Mouse (Mus musculus) c-Kit-positive CD71-positive TER-119-positive erythroid progenitor cells, embryonic 14.5 days (primary cell): ENCODE data around the gene Atp5g1.
"Not testable (repeated sequence)": the region's sequence is repeated elsewhere in the genome, so short reads cannot be mapped to it uniquely, and the experiment has no call there.

Source experiments
- DNase-seq: peaks from one replicate; pipeline ENCODE4 v3.0.0-alpha.2; 2013; ENCODE audit warnings: low spot score

The Atp5g1 gene

GRCm38 (mm10) chr11:96075509-96076220 is at the start of gene Atp5g1:
Atp5g1 (minus strand) TSS chr11:96075670.
- peak; percentile 99 for DNase-seq

- DNase-seq, result no peak
Observed at GRCm38 (mm10) chr11:96124052-96124914, 48.8 kb upstream of the Atp5g1 start.

GRCm38 (mm10) chr11:96122806-96123205 is 47.3 kb upstream of the Atp5g1 start:
- not testable (repeated sequence) for DNase-seq

- DNase-seq, result no peak
Observed at GRCm38 (mm10) chr11:96119401-96119800, 43.9 kb upstream of the Atp5g1 start.

- DNase-seq, result not testable (repeated sequence)
Observed at GRCm38 (mm10) chr11:96116925-96117324, 41.5 kb upstream of the Atp5g1 start.

GRCm38 (mm10) chr11:96116116-96116515 is 40.6 kb upstream of the Atp5g1 start:
- no peak for DNase-seq

- no peak for DNase-seq
Observed at GRCm38 (mm10) chr11:96115416-96115815, 39.9 kb upstream of the Atp5g1 start.

GRCm38 (mm10) chr11:96114077-96114476 is 38.6 kb upstream of the Atp5g1 start:
- no peak for DNase-seq

- DNase-seq, result no peak
Observed at GRCm38 (mm10) chr11:96111751-96112150, 36.3 kb upstream of the Atp5g1 start, which contains the start of gene Calcoco2. Calcoco2 (minus strand) TSS chr11:96111964.

DNA sequence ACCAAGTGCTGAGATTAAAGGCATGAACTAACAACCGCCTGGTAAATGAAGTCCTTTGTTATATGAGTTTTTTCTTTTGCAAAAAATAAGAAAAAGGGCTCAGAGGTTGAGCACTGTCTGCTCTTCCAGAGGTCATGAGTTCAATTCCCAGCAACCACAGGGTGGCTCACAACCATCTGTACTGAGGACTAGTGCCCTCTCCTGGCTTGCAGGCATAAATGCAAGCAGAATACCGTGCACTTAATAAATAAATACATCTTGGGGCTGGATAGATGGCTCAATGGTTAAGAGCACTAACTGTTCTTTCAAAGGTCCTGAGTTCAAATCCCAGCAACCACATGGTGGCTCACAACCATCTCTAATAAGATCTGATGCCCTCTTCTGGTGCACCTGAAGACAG is 35.5 kb upstream of the Atp5g1 start:
- not testable (repeated sequence) for DNase-seq

DNA sequence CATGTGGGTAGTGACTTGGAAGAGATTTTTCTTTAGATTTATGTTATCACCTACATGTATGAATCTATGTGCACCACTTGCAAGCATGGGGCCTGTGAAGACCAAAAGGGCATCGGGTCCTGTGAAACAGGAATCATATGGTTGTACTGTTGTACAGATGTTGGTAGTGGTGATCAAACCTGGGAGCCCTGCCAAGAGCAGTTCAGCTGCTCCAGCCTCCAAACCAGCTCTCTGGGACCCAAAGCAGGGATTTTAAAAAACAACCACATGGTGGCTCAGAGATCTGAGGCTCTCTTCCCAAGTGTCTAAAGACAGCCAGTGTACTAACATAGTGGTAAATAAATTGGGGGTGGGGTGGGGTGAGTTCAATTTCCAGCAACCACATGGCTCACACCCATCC is 32.9 kb upstream of the Atp5g1 start:
- no peak for DNase-seq

DNA sequence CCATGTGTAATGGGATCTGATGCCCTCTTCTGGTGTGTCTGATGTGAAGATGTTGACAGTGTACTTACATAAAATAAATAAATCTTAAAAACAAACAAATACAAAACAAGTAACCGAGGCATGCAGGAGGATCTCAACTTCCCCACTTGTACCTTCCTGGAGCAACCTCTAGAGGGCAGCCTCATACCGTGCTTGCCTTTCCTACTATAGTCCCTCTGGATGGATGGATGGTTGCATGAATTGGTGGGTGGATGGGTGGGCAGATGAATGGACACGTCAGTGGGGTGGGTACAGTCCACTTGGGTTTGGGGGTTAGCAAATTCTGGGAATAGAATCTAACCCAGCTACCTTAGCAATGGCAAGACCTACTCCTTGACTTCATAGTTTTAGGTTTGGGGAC is 17.9 kb upstream of the Atp5g1 start:
- DNase-seq, result peak; percentile 41

DNA sequence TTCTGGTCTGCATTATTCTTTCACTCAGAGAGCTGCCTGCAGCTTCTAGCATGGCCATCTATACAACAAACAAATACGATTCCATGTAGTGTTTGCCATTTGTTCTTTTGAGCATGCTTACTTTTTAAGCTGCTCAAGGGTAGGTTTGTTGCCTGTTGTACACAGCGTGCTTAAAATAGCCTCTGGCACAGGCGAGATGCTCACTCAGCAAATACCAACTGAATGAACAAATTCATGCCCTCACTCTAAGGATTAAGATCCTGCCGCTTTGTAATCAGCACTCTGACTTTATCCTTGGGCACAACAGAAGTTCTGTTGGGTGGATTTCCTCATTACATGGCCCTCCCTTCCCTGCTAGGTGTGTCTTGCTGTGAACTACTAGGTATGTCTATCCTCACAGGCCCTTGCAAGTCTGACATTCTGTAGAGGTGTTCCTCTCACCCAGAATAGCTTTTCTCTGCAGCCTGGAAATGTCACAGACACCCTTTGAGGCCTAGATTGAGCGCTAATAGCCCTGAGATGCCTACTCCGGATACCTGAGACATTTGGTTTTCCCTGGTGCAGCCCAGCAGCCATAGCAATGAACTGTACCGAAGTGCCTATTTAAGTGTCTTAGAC is 17.3 kb upstream of the Atp5g1 start:
- DNase-seq, result no peak

DNA sequence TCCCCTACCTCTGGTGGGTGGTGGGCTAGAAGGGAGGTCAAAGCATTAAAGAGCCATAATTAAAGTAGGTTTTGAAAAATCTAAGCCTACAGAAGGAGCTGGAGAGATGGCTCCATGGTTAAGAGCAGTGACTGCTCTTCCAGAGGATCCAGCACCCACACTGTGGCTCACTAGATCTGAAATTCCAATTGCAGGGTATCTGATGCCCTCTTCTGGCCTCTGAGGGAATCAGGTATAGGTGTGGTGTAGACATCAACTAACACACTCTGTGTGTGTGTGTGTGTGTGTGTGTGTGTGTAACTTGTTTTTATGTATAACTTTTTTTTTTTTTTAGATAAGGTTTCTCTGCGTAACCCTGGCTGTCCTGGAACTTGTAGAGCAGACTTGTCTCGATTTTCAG is 15.6 kb upstream of the Atp5g1 start:
- DNase-seq, result no peak

- no peak for DNase-seq
Observed at GRCm38 (mm10) chr11:96087981-96088380, 12.5 kb upstream of the Atp5g1 start.

DNA sequence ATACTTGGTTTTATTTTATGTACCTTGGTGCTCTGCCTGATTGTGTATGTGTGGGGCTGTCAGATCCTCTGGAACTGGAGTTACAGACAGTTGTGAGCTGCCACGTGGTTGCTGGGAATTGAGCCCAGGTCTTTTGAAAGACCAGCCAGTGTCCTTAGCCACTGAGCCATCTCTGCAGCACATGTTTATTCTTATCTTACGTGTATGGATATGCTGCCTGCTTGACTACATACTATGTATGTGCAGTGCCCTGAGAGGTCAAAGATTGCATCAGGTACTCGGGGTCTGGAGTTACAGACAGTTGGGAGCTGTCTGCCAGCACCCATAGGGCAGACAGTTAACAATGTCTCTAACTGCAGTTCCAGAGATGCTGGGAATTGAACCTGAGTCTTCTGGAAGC is 7.2 kb upstream of the Atp5g1 start:
- DNase-seq, result no peak

GRCm38 (mm10) chr11:96080736-96081135 is 5.3 kb upstream of the Atp5g1 start:
- no peak for DNase-seq

DNA sequence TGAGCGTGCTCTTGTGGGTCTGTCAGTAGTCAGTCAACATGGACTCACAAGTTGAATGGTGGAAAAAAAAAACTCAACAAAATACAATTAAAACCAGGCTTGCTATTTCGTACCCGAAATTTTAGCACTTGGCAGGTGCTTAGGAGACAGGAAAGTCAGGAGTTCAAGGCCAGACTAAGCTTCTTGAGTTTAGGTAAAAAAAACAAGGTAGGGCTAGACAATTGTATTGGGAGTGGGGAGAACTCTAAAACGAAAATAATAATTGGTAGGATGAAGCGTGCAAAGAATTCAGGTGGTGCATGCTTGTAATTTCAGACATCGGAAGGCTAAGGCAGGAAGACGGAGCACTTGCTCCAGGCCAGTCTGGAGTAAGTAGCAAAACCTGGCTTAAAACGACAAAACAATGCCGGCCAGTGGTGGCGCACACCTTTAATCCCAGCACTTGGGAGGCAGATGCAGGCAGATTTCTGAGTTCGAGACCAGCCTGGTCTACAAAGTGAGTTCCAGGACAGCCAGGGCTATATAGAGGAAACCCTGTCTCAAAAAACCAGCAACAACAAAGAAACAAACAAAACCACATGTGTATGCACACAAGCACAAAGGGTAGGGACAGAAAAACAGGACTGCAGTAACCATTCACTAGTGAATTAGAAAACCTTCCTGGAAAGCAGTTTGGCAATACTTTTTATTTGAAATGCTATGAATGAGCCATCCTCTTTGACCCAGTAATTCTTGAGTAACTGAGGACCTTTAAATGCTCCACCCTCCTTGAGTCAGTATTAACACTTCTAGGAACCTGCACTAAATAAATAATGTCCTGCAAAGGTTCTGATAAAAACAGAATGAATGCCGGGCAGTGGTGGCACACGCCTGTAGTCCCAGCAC is 993 bp upstream of the Atp5g1 start:
- peak; percentile 31 for DNase-seq

GRCm38 (mm10) chr11:96075177-96075508 is 327 bp downstream of the Atp5g1 start:
- DNase-seq, result no peak

DNA sequence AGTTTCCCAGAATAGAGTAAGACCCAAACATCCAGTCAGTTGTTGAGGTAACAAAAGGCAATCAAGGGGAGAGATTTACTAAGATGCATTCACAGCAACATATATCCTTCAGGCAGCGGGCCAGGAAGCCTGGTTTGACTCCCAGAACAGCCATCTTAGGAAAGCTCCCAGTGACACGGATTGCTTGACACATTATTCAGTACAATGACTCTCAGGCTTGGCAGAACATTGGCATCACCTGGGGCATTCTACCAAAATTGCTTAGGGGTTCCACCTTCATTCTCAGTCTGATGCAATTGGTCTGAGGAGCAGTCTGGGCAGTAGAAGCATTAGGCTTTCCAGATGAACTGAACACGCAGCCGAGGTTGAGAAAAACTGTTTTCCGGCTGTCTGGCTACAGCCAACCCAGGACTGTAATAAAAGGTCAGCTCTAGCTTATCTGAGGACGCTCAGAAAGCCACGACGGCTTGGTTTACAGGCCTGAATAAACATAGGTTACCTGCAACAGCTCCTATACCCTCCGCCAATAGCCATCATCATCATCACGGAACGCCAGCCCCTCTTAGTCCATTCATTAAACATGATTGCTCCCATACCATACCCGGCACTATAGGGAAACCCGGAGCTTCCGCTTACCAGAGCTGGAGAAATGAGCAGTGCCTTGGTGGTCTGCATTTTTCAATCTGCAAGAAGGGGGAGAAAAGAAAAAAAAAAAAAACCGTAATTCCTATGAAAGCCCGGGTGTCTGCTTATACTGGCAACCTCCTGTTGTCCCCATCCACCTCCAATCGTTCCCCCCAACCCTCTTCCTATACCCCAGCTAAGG is 906 bp downstream of the Atp5g1 start:
- DNase-seq, result peak; percentile 28
